Mouse (Mus musculus) cerebellum, adult 11 months (tissue): ENCODE measurements around the gene Pinlyp.

Experiments used
- DNase-seq: peaks from one replicate; pipeline ENCODE4 v3.0.0; 2022

The Pinlyp gene

DNA sequence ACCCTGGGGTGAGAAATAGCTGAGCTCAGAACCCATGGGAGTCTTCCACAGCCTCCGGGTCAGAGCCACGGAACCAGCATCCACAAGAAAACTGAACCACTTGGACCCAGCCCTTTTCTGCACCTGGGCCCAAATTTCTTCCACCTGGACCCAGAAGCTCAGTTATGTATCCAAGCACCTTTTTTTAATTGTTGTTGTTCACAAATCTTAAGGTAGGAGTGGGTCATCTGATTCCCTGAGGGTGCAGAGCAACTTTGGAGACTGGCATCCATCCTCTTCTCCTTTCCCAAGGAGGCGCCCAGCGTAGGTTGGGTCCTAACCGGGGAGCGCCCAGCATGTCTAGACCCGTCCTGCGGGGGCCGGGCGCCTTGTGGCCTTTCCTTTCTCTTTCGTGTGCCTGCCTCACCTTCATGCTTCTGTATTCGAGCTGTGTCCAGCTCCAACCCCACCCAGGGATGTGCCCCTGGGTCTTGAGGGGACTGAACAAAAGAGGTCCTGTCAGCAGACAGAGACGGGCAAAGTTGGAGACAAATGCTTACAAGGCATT, at the start of gene Pinlyp, which contains the start of gene Xrcc1:
Gene Pinlyp (minus strand): TSS at position 51 of the 547 bp plus-strand sequence.
Gene Xrcc1 (plus strand): TSS at position 222 of the 547 bp plus-strand sequence.
- DNase-seq, result no peak

DNA sequence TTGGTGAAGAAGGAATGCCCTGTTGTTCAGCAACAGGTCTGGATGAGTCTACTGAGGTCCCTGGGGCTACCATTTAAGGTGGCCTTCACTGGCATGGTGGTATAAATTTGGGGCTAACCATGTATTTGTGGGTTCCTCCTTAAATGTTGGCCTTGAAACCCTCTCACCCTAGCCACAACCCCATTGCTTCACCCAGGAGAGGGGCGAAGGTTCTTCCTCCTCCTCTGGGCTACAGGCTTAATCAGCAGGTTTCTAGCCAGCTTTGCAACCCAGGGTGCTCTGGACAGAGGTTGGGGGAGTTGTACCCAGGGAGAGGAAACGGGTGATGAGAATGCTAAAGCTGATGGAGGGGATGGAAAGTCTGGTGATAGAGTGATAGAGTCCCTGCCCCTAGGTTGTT, 49.5 kb upstream of the Pinlyp start:
- DNase-seq, result no peak

DNA sequence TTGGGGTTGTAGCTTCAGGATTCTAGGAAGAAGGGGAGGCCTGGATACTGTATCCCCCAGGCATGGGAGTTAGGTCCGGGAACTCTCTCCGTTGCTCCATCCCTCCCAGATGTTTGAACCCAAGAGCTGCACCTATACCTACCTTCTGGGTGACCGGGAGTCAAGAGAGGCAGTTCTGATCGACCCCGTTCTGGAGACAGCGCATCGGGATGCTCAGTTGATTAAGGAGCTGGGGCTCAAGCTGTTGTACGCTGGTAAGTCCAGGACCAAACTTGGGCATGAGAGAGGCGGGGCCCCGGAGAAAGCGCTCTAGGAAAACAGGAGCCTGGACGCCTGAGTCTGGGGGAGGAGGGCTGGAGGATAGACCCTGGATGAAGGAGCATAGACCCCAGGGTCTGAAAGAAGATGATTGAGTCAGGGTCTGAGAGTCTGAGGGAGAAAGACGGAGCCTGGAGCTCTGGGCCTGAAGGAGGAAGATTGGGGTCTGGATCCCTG, 48.4 kb upstream of the Pinlyp start:
- DNase-seq, result no peak

DNA sequence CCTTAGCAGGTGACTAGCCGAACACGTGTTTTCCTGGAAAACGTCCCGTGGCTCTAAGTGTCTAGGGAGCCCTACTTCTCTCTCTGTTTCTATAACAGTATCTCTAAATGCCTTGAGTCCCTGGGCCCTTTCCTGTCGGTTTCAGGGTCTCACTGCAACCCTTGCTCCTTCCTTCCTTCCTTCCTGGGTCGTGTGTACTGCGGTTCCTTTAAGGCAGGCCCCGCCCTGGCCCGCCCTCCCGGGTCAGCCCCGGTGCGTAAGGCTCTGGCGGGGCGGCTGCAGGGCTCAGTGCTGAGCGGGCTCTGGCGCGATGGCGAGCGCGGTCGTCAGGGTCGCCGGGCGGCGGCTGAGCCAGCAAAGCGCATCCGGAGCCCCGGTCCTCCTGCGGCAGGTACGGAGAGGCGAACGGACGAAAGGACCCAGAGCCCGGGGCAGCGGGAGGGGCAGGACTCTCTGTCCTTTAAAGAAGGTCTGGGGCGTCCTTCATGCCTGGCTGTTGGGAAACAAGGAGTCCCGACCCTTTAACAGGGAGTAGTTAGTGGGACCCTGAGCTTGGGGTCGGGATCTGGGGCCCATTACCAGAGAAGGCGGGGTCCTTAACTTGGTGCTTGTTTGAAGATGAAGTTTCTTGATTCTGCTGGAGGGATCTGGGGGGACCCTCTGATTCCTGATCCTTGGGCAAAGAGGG, 47.8 kb upstream of the Pinlyp start:
- peak; percentile 63 for DNase-seq

DNA sequence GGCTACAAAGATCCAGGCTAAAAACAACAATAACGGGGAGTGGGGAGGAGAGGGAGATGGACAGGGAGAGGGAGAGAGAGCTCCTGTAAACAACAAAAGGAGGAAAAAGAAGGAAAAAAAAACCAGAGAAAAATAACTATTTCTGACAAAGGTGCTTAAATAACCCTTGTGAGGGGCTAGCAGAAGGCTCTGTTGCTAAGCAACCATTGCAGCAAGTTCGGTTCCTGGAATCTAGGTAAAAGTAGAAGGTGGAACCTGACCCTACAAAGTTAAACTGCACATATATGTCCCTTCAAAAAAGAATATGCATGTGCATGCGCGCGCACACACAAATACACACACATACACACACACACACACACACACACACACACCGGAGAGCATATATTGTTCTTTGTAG, 46.9 kb upstream of the Pinlyp start:
- no peak for DNase-seq

DNA sequence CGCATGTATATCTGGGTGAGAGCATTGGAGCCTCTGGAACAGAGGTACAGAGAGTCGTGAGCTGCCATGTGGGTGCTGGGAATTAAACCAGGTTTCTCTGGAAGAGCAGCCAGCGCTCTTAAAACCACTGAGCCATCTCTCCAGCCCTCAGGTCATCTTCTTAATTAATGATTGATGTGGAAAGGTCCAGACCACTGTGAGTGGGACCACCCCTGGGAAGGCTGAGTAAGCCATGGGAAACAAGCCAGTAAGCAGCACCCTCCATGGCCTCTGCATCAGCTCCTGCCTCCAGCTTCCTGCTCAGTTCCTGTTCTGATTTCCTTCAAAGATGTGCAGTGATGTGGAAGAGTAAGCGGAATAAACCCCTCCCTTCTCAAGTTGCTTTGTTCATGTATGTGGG, 46.2 kb upstream of the Pinlyp start:
- DNase-seq, result no peak

DNA sequence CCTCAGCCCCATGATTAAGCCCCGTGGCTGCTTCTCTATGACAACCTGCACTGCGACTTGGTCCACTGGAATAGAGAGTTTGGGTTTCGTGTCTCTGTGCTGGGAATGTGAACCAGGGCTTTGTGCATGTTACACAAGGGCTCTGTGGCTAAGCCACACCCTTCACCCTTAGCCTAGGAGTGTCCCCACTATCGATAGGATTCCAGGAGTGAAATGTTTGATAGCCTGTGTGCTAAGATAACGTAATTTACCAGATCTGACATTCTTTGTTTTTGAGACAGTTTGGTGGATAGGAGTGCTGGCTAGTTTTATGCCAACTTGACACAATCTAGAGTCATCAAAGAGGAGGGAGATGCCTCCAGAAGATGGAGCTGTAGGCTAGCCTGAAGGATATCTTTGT, 45.8 kb upstream of the Pinlyp start:
- no peak for DNase-seq

DNA sequence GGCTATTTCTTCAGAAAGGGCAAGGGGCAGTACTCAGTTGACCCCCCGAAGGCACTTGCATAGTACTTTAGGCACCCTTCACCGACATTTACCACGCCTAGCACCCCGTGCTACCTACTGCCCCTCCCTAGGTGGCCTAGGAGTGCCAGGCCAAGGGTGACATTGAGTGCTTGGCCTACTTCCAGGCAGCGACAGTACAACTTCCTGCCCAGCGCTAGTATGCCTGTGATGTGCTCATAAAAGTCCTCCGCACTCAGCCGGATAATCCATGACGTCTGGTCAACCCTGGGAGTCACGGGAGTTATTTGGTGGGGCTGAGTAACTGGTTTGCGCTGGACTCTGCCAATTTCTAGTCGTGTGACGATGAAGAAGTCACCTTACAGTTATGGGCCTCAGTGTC, 42.4 kb upstream of the Pinlyp start:
- DNase-seq, result no peak

DNA sequence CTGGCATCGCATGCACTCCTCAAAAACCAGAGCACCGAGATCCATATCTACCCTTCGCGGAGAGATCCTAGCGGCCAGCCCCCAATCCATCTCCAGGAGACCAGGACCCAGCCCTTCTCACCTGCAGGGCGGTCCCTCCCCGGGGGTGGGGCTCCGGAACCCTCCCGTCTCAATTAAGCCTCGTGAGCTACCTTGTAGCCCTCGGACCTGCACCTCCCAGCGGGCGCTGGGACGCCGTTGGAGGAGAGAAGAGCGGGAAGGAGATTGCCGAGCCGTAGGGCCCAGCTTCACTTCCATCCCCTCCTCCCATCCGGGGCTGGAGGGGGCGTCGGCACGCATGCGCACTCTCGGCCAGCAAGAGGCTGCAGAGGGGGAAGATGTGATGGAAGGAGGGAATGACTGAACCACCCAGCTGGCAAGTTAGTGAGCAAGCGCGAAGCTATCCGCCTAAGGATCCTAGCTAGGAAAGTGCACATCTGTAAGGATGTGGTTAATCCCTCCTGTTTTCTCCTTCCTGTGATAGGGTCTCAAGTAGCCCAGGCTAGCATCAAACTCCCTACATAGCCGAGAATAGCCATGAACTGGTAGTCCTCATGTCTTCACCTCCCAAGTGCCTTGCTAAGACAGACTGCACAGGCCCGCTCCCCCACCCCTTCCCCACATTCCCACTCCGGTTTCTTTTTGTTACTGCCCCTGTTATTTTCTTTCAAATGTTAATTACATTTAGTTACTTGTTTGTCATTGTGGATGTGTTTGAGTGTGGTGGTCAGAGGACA, 41.6 kb upstream of the Pinlyp start, which contains the start of the genes Ethe1 and Zfp575:
Gene Ethe1 (plus strand): TSS at position 214 of the 776 bp plus-strand sequence.
Gene Zfp575 (minus strand): TSS at position 312 of the 776 bp plus-strand sequence.
- peak; percentile 30 for DNase-seq

DNA sequence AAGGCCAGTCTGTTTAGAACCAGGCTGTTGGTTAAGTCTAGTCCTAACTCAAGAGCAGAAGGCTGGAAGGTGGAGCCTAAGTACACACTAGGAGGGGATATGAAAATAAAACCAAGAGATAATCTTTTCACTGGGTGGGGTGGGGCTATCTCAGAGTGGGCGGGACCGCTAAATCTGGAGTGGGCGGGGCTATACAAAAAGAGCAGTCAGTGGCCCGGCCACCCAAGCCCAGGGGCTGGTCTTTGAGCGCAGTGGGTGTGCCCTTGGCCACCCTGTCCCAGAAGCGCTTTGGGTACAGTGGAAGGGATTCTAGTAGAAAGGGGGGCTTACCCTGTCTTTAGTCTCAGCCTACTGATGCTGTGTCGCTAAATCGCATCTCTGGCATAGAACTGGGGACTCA, 40.9 kb upstream of the Pinlyp start:
- no peak for DNase-seq

DNA sequence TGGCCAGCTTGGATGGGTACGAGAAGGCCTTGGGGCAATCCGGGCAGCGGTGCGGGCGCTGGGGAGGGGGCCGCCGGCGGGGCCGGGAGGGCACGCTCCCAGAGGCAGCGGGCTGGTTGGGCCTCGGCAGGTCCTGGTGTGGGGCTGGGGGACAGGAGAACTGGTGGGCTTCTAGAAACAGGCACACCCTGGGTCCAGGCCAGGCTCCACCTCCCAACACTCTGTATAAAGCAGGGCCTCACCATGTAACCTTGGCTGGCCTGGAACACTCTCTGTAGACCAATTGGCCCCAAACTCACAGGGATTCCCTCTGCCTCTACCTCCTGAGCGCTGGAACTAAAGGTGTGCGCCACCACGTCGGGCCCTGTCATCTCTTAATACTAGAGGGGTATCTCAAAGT, 40.1 kb upstream of the Pinlyp start:
- DNase-seq, result no peak

DNA sequence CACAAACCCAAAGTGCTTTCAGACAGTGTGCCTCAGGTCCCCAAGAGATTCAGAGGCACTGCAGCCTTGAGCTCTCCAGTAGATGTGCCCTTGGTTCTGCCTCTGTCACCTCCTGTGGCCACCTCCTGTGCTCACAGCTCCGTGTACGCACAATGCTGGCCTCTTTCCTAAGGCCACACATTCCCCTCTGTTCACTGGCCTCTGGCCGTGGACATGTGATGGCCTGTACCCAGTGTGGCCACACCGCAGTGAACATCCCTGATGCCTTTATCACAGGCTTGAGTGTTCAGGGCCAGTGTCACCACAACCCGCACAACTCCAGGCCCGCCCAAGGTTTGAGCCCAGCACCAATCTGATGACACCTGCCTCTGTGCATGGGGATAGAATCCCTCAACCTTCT, 39.0 kb upstream of the Pinlyp start:
- no peak for DNase-seq

DNA sequence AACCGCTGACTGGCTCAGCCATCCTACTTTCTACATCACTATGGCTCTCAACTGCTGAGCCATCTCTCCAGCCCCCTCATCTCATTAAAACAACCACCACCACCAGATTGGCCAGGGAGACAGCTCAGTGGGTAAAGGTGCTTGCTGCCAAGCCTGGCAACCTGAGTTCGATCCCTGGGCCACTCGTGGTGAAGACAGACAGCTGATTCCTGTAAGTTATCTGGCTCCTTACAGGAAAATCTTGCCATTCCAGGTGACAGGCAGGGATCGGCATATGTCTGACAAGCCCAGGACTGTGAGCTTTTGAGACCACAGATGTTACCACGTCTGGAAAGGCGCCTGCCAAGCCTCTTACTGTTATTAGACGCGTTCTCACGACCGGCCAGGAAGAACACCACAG, 31.9 kb upstream of the Pinlyp start:
- no peak for DNase-seq

DNA sequence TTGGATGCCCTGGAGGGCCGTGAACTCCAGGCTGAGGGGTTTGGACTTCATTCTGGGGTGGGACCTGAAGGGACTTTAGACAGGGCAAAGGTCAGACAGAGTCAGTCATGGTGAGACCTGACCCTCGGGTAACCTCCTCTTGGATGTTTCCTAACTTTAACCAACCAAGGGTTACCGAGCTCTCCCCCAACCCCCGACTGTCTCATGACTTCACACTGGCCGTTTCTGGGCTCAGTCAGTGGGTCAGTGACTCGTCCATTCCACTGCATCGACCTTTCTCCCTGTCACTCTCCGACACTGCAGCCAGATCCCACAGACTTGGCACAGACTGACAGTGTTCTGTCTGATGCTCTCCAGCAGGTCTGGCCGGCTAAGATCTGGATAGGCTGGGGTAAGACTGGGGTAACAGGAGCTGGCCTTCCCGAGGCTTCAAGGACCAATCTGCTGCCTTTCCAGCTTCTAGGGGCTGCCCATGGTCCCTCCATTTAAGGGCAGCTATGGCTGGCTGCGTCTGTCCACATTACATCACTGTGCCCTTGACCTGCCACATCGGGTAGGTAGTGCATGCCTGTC, 28.4 kb upstream of the Pinlyp start:
- DNase-seq, result no peak

DNA sequence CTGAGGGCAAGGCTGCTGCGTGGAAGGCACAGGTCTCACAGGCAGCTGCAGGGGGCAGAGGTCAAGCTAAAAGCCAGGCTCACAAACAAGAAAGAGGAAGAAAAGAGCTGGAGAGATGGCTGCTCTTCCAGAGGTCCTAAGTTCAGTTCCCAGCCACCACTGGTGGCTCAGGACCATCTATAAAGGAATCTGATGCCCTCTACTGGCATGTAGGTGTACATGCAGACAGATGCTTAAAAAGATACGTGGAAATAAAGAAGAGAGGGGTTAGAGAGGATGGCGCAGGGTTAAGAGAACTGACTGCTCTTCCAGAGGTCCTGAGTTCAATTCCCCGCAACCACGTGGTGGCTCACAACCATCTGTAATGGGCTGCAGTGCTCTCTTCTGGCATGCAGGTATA, 26.5 kb upstream of the Pinlyp start:
- DNase-seq, result no peak

DNA sequence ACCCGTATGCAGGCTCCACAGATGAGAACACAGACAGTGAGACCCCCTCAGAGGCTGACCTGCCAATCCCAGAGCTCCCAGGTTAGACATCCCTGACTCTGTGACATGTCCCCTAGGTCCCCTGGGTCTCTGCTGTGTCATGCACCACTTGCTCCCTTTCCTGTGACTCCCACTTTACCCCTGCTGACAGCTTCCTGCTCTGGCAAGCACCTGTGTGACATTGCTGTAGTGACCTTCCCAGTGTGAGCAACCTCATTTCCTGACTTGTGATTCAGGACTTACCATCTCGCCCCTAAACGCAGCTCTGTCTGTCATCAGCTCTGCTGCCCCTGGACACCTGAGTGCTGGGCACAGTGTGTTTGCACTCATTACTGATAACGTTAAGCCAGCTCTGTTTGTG, 25.2 kb upstream of the Pinlyp start:
- no peak for DNase-seq

DNA sequence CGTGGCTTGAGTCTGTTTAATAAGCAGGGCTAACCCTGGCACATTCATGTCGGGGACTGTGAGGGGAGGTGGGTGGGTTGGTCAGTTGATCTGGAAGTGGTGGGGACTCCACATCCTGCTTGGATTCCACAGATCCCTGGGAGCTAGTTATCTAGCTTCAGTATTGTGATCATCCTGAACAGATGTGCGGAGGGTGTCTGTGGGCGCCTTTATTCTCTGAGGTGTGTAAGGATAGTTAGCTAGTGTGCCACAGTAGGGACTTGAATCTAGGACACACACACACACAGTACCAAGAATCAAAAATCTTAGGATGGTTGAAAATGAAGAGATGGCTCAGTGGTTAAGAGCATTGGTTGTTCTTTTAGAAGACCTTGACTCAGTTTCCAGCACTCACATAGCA, 22.6 kb upstream of the Pinlyp start:
- DNase-seq, result no peak

DNA sequence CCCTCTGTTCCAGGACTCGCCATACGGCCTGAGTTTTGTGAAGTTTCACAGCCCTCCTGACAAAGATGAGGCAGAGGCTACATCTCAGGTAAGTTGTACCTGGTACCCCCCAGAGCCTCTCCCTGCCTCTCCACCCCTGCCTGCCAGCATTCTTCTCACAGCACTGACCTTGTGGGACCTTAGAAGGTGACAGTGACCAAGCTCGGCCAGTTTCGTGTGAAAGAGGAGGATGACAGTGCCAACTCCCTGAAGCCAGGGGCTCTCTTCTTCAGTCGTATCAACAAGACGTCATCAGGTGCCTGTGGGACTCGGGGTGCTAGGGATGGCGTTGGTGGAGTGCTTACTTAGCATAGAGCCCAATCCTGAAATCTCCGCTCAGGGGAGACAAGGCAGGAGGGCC, 20.3 kb upstream of the Pinlyp start:
- no peak for DNase-seq

DNA sequence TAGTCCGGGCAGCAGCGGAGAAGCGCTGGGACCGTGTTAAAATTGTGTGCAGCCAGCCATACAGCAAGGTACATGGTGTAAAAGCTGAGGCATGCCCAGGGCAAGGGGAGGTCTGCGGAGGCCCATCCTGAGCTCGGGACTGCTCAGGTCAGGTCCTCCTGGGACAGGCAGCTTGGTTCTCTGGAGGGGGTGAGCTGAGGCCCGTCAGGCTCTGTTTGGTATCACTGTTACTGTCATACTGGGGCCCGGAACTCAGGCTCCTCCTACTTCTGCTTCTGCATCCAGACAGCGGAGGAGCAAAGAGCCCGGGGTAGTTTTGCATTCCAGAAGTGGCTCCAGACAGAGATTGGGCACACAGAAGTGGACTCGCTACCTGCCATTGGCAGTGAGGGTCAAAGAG, 19.7 kb upstream of the Pinlyp start:
- no peak for DNase-seq

DNA sequence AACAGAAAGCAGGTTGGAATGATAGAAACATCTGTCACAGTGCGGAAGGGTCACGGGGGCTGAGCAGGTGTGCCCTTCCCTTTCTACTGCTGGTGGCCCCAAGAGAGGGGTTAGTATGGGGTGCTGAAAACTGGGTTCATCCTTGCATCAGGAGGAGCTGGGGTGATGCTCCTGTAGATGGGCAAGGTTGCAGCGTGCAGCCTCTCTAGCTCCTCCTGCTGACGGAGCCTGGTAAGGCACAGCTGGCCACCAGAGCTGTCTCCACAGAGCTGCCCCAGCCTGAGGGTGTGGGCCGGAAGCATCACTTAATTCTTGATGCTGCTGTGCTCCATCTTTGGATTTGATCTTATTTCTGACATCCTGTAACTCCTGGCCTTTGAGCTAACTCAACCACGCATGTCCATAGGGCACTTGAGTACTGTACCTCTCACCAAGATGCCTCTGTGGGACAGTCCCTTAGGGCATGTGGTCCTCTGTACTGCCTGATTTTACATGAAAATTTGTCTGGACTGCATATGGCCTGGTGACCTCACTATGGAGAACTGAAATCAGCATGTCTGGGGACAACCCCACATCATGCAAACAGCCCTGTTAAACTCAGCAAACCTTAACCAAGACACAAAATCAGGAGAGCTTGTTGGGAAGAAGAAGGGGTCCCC, 18.8 kb upstream of the Pinlyp start:
- DNase-seq, result peak; percentile 68

DNA sequence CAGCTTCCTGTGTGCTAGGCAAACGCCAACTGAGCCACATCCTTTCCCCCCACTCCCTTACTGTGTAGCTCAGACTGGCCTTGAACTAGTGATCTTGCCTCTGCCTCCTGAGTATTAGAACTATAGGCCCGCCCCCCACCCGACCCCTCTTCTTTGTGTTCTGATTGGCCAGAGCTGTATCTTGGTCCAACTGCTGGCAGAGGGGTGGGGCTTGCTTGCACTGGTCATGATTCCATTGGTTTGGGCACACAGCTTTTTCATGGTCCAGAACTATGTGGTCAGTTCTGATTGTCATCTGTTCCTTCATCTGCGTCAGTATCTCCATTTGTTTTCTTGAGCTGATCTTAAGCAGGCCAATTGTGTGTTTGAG, 17.9 kb upstream of the Pinlyp start:
- no peak for DNase-seq

DNA sequence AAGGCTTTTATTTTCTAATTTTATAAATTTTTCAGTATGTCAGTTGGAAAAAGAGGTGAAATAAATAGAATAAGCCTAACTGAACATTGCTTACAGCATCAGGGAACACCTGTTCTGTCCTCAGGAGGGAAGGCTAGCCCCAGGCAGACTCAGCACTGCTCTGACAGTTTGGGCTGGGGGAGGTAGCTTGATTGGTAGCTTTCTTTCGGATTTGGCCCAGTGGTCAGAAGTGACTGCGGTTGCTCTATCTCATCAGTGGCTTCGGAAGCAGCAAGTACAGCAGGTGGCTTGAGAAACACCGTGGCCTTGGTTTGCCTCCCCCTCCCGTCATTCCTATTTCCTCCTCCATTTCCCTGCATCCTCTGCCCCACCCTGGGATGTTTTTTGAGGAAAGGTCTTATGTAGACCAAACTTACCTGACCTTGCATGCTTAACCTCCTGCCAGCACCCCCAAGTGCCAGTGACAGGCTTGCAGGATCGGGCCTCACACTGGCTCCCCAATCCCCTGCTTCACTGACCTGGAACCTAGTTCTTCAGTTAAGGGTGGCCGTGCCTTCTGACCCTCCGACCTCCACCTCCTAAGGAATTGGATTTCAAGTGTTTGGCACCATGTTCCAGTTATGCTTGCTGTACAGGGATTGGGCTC, 17.4 kb upstream of the Pinlyp start:
- DNase-seq, result no peak

DNA sequence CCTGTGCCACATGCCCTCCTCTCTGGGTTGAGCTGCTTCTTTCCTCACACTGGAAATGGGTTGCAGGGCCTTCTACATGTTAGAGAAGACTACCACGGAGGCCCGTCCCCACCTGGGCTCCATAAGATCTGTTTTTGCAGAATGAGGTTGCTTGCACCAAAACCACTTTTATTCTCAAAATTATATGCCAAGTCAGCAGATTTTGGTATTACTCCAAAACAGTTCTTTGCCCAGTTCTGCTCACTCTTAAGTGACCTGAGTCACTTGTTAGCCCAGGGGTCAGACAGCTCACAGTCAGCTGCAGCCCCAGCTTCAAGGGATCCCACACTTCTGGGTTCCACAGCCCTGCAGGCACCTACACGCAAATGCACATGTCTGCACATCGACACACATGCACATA, 15.5 kb upstream of the Pinlyp start:
- no peak for DNase-seq
